Mouse (Mus musculus) spleen, adult 2 months (tissue): ENCODE results near the gene Efhd2.

ENCODE experiments used
- CTCF ChIP-seq: fragments of 200-500 bp; IDR thresholded peaks from 2 replicates; pipeline ENCODE4 v1.5.1; 2011; ENCODE audit warnings: mild to moderate bottlenecking, inconsistent platforms; ENCODE audit not compliant: insufficient read depth, insufficient read length, insufficient replicate concordance; ENCODE audit errors: extremely low read depth
- POLR2A ChIP-seq: fragments of 200-500 bp; IDR thresholded peaks from 2 replicates; pipeline ENCODE4 v1.6.1; 2011; ENCODE audit warnings: low read depth, low read length, inconsistent platforms

DNA sequence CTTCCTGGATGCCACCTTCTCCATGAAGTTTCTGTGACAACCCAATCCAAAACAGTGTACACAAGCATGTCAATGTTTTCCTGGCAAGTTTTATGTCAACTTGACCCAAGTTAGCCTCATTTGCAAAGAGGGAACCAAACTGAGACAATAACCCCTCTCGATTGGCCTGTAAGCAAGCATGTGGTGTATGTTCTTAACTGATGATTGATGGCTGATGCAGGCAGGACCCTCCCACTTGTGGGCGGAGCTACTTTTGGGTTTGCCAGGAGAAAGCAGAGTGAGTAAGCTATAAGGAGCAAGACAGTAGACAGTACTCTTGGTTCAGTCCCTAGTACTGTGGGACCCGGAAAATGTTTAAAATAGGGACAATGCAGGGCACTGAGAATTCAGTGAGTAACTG lies 51.7 kb downstream of the Efhd2 start:
- no peak for TF ChIP-seq CTCF
- TF ChIP-seq POLR2A: no peak
